Mouse (Mus musculus) embryo, embryonic 11 days (tissue): ENCODE measurements at regions not wholly inside any gene's neighbourhood (a gene's known extent, or its start where the extent isn't known, plus 50 kb on each side); places are given as distances from the start of the nearest gene placed in this dataset.

Experiments used
- DNase-seq: peaks from one replicate; pipeline ENCODE4 v3.0.0-alpha.2; 2015

DNA sequence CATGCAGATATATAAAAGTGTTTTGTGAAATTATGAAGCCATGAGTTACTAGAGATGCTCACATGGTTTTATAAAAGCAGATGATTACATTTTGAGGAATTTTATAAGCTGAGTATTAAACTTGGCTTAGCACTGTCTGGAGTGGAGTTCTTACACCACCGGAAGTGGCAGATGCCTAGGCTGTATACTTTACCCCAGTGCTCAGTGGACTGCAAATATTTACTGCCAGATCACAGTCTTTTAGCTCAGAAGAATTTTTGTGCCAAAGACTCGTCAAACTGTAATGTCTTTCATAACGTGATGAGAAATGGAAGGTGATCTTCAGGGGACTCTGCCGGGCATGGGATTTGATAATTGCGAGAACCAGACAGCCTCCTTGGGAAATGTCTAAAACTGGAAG is 136.1 kb upstream of the 9330182O14Rik start:
- no peak for DNase-seq

GRCm38 (mm10) chr15:40000022-40000421 is 134.1 kb upstream of the 9330182O14Rik start:
- DNase-seq = no peak

GRCm38 (mm10) chr15:40005096-40005495 is 129.1 kb upstream of the 9330182O14Rik start:
- no peak for DNase-seq

DNA sequence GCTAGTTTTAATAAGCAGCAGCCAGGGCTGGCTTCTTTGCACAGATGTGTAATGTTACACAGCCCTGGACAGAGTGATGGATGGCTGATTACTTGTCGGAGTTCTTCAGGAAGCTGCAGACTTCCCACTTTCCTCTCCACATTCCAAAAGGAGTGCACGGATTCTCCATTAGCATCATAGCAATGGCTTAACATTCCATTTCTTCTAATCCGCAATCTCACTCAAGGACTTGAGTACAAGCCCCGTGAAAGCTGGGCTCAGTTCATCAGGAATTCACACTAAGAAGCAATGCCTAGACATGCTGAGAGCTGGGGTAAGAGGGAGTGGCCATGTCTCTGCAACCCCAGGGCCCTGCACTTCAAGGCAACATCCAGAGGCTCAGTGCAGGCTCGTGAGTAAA is 126.3 kb upstream of the 9330182O14Rik start:
- DNase-seq = peak; percentile 38

GRCm38 (mm10) chr15:40013833-40014232 is 120.3 kb upstream of the 9330182O14Rik start:
- DNase-seq = no peak

DNA sequence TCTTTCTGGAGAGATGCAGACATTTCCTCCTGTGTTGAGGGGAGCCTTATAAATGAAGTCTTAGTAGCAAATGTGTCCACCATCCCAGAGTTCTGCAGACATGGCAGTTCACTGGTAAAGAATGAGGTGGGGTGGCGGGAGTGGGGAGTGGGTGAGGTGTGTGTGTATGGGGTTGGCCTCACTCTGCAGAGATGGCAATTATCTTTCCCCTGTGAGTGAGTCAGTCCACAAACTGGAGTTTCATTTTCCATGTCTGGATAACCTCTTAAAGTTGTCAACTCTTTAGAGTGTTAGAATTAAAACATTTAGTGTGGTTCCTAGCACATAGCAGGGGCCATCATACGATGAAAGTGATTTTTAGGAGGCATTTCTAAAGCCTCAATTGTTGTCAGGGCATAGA is 117.1 kb upstream of the 9330182O14Rik start:
- DNase-seq = no peak

DNA sequence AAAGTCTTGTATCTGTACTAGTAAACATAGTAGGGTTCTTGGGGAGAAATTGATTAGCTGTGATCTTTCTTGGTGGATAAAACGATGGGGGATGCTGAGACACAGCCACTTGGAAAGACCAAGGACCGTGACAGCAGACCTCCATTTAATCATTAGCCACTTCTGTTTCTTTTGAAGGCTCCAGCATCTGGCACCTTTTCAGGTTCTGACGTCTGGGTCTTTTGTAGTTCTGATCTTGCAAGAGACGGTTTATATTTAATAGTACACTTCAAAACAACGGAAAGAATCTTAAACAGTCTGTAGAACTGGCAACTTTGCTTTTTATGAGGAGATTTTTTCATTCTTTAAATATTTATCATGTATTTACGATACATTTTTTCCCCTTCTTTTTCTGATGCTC is 116.6 kb upstream of the 9330182O14Rik start:
- DNase-seq = no peak

DNA sequence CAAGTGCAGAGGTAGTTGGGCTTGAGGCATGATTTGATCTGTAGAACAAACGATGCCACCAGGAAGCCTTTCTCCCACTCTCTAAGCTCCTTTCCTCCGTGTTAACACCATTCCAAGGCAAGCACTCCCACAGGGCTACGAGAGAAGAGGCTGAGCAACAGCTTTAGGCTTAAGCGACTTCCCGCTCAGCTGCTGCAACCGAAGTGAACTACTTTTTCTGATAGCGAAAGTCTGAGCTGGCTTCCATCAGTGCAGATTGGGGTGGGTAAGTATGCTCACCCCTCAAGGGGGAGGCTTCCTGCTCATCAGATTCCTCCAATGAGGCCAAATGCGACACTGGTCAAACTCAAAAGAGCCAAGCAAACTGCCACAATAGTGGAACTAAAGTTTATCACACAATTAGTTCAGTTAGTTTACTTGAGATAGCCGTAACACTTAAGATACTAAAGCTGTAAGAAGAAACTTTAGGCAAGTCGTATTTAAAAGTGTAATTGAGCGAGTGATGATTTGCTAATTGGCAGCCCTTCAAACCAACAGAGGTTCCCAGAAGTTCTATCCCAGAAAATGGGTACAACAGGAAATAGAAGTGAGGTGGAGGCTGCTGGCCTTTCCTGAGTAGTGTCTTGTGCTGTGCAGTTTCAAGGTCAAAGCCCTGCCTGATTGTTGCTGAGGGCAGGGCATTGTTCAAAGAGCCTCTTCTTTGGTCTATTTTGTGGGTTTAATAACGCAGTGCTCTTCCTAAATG is 115.9 kb upstream of the 9330182O14Rik start:
- peak; percentile 39 for DNase-seq

GRCm38 (mm10) chr15:40018792-40019151 is 115.4 kb upstream of the 9330182O14Rik start:
- peak; percentile 35 for DNase-seq

DNA sequence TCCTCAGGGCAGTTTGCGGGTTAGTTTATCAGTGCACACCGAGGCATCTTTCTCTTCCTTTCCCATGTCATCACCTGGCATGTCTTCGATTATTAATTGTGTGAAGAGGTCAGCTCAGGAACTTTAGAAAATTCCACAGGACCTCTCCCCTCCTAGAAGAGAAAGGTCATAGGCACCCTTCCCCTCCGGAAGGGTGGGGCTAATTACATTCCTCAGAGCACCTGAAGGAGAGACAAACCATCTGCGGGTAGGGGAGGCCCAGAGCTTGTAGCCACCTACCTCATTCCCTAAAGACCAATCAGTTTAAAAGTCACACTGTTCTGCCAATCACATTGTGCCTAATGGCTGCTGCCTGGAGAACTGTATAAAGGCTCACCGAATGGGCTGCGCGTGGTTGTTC is 114.9 kb upstream of the 9330182O14Rik start:
- no peak for DNase-seq

DNA sequence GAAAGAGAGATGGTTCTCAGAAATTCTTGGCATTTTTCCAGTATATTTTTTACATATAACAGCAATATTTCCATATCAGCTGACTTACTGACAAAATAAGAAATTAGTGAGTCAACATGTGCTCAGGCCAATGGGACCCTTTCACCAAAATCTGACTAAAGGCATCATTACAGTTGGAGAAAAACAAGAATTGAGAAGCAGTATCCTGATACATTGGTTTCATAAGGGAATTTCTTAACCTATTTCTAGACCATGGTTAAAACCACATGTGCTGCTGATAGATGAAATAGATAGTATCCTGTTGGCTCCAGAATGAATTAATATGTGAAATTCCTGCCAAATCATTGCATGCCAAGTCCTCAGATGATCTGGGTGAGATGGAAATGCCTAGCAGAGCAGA is 114.1 kb upstream of the 9330182O14Rik start:
- no peak for DNase-seq

- no peak for DNase-seq
Measured at GRCm38 (mm10) chr15:40020646-40021045, 113.5 kb upstream of the 9330182O14Rik start.

DNA sequence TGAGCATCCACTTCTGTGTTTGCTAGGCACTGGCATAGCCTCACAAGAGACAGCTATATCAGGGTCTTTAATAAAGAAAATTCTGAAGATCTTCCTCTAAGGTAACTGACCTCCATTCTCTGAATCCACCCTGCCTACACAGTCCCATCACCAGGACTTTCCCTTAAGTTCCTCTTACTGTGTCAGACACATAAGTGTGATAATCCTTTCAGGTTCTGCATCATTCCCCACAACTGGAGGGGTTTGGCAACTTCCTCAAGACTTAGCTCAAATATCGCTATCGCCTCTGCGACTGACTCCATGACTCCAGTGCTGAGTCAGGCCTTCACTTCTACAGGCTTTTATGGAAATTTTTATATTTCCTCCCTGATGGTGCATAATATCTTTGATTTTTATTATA is 111.0 kb upstream of the 9330182O14Rik start:
- no peak for DNase-seq

- DNase-seq = no peak
Measured at GRCm38 (mm10) chr15:40032088-40032487, 102.1 kb upstream of the 9330182O14Rik start.

GRCm38 (mm10) chr15:40036181-40036580 is 98.0 kb upstream of the 9330182O14Rik start:
- DNase-seq = no peak

DNA sequence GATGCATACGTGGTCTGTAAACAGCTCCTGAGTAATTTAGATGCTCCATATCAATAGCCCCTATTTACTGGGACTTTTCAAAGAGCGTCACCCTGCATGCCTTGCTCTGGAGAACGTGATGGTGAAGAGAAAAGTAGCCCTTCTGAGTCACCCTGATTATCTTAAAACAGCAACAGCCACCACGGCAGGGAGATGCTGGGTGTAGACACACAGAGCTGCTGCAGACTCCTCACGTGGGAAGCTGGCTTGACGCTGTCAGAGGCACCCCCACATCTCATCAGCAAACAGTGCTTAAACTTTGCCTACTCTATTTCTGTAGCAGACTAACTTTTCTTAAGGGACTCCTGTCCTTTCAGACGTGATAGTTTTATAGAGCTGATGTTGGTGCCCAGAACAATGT is 96.9 kb upstream of the 9330182O14Rik start:
- no peak for DNase-seq

GRCm38 (mm10) chr15:40046219-40046618 is 87.9 kb upstream of the 9330182O14Rik start:
- peak; percentile 47 for DNase-seq

- DNase-seq = no peak
Measured at GRCm38 (mm10) chr15:40047100-40047499, 87.1 kb upstream of the 9330182O14Rik start.

- no peak for DNase-seq
Measured at GRCm38 (mm10) chr15:40068051-40068450, 66.1 kb upstream of the 9330182O14Rik start.

DNA sequence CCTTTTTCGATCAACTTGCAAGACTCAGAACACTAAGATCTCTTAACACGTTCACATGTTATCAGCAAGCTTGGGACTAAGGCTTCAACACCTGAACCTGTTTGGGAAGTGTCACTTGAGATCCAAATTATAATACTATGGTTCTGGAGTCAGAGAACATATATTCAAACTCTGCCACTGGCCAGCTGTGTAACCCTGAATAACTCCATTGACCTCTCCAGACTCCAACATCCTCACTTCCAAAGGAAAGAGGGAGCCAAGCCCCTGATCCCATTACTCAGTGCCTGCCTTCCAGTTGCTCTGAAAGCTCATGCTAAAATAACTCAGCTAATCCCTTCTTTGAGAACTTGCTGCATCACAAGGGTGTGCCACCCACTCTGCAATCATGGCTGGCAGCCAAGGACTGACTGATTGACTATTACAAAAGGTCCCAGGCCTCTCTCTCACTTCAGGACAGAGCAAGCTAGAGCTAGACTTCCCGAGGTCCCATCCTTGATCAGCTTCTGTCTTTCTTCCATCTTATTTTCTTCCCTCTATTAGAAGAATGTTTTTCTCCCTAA is 58.8 kb upstream of the 9330182O14Rik start:
- peak; percentile 18 for DNase-seq

GRCm38 (mm10) chr15:40079872-40080271 is 54.3 kb upstream of the 9330182O14Rik start:
- peak; percentile 5 for DNase-seq
